Mouse (Mus musculus) limb, embryonic 14.5 days (tissue): ENCODE measurements around the gene Otud1. TPM values are rescaled to one million over a fixed set of nuclear protein-coding genes. Genes with fewer than 3 reads are reported as not detected.
A peak's percentile ranks its signal among the peaks of the same experiment; 100 is the strongest.

Source experiments
- ATAC-seq: fragments of 200-750 bp; cut with Nextera tagmentation; 2 replicates; pipeline ENCODE4 v1.8.0; 2017; ENCODE audit warnings: low read depth, moderate number of reproducible peaks, moderate TSS enrichment; ENCODE audit not compliant: low FRiP score
- DNase-seq: peaks from one replicate; pipeline ENCODE4 v3.0.0-alpha.2; 2015; ENCODE audit warnings: low spot score
- H3K27ac ChIP-seq: fragments of 300-500 bp; sonication (generic); replicated peaks from 2 replicates; pipeline ENCODE4 v1.5.1; 2014; ENCODE audit warnings: low read depth, mild to moderate bottlenecking, low read length, moderate library complexity, mixed read lengths
- H3K27me3 ChIP-seq: fragments of 300-500 bp; sonication (generic); 2 replicates; pipeline ENCODE4 v1.6.1; 2014; ENCODE audit warnings: low read length, mixed read lengths; ENCODE audit not compliant: control insufficient read depth, insufficient read depth
- H3K36me3 ChIP-seq: fragments of 300-500 bp; sonication (generic); 2 replicates; pipeline ENCODE4 v1.6.1; 2014; ENCODE audit warnings: mild to moderate bottlenecking, low read length, moderate library complexity, mixed read lengths; ENCODE audit not compliant: control insufficient read depth, insufficient read depth
- H3K4me1 ChIP-seq: fragments of 300-500 bp; sonication (generic); 2 replicates; pipeline ENCODE4 v1.6.1; 2014; ENCODE audit warnings: antibody characterized with exemption, low read length, mixed read lengths; ENCODE audit not compliant: control insufficient read depth, insufficient read depth
- H3K4me2 ChIP-seq: fragments of 300-500 bp; sonication (generic); replicated peaks from 2 replicates; pipeline ENCODE4 v1.6.1; 2014; ENCODE audit warnings: low read depth, mild to moderate bottlenecking, low read length, moderate library complexity; ENCODE audit not compliant: severe bottlenecking
- H3K4me3 ChIP-seq: fragments of 300-500 bp; sonication (generic); replicated peaks from 2 replicates; pipeline ENCODE4 v1.5.1; 2014; ENCODE audit warnings: low read length
- H3K9ac ChIP-seq: fragments of 300-500 bp; sonication (generic); 2 replicates; pipeline ENCODE4 v1.6.1; 2014; ENCODE audit warnings: mild to moderate bottlenecking, low read depth, low read length, moderate library complexity; ENCODE audit not compliant: severe bottlenecking
- H3K9me3 ChIP-seq: fragments of 300-500 bp; sonication (generic); 2 replicates; pipeline ENCODE4 v1.6.1; 2016; ENCODE audit warnings: low read length; ENCODE audit not compliant: control insufficient read depth
- POLR2A ChIP-seq: fragments of 200-500 bp; IDR thresholded peaks from 2 replicates; pipeline ENCODE4 v1.8.0; 2012; ENCODE audit warnings: inconsistent platforms, mild to moderate bottlenecking, moderate library complexity, borderline replicate concordance; ENCODE audit not compliant: insufficient read depth, insufficient read length; ENCODE audit errors: extremely low read depth
- WGBS: fragments of 180-500 bp; shearing (Covaris S2); extraction: QIAGEN DNeasy Blood & Tissue Kit; methylation state at CpG from one replicate; pipeline ENCODE4 v1.1.7; 2014; 5-methylcytosine and 5-hydroxymethylcytosine counted together
- polyA plus RNA-seq, 2 experiments: library from polyadenylated mRNA; depleted of rRNA in 1 of 2; stranded (reverse) in 1 of 2; unstranded in 1 of 2; fragments of >200 nt; fragmentation: Nextera tagmentation in 1 of 2; extraction: Ambion mirVana in 1 of 2; gene quantifications; 2 replicates each; pipeline versions ENCODE4 v1.2.1 to v1.2.3; 2012 to 2014

Otud1 gene
- polyA plus RNA-seq, 2 experiments: 2.1 to 2.5 TPM

DNA sequence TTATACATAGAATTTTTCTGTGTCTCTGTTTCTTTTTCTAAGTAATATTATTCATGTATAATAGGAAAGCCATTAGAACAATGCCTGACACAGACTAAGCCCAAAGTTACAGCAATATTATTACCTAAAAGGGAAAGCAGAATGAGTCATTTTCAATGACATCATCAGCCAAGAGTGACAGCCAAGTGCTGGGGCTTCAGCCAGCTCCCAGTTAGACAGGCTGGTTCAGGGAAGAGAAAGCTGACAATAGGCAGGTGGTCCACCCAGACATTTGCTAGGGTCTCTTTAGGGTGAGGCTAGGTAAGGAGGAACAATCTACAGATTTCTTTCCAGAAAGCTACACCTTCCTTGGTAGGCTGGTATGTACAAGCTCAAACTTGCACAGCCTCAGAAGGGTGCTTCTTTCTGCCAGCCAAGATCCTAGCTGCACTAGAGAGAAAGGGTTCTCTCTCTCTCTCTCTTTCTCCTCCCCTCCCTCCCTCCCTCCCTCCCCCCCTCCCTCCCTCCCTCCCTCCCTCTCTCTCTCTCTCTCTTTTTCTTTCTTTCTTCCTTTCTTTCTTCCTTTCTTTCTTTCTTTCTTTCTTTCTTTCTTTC, 45.6 kb downstream of the Otud1 start:
- Histone ChIP-seq H3K4me2 (no peak overlapping the region), H3K27ac (no peak overlapping the region), H3K9ac (no peak overlapping the region), H3K4me3 (no peak overlapping the region), H3K36me3 (no peaks in the 10 kb centered on the region), H3K9me3 (no peaks in the 10 kb centered on the region), H3K4me1 (no peaks in the 10 kb centered on the region), H3K27me3 (no peaks in the 10 kb centered on the region)
- no peak for TF ChIP-seq POLR2A
- DNase-seq (no peak), ATAC-seq (no peak)

GRCm38 (mm10) chr2:19703670-19704069, 46.1 kb downstream of the Otud1 start:
- Histone ChIP-seq H3K27ac (no peak overlapping the region), H3K9ac (no peak overlapping the region), H3K36me3 (no peaks in the 10 kb centered on the region), H3K27me3 (no peaks in the 10 kb centered on the region), H3K4me1 (no peaks in the 10 kb centered on the region), H3K9me3 (no peaks in the 10 kb centered on the region), H3K4me3 (no peak overlapping the region), H3K4me2 (no peak overlapping the region)
- ATAC-seq: no peak
- TF ChIP-seq POLR2A: no peak
- DNase-seq: no peak
- 63% methylated on average over 4 of the region's 4 CpGs for WGBS

DNA sequence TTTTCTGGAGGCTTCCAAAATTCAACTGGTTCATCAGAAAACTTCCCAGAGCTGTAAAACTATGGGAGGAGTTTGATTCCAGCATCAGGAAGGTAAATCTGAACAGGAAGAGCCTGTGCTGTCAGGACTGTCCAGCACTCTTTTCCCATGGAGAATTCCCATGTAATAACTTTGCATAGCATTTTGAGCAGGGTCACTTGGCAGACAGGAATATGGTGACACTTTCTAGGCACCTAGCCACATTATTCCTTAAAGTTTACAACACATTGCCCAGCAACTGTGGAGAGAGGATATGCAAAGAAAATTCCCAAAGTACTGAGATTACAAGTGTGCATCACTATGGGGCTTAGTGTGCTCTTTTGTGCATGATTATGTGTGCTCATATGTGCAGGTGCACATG, 46.7 kb downstream of the Otud1 start:
- no peak overlapping the region for H3K27ac ChIP-seq
- no peaks in the 10 kb centered on the region for H3K27me3 ChIP-seq
- no peak overlapping the region for H3K4me2 ChIP-seq
- H3K9me3 ChIP-seq: no peaks in the 10 kb centered on the region
- no peak for ATAC-seq
- peak; percentile 55 for DNase-seq
- no peak for TF ChIP-seq POLR2A
- no peaks in the 10 kb centered on the region for H3K36me3 ChIP-seq
- H3K4me1 ChIP-seq: no peaks in the 10 kb centered on the region
- no peak overlapping the region for H3K9ac ChIP-seq
- no peak overlapping the region for H3K4me3 ChIP-seq

- no peak for TF ChIP-seq POLR2A
- ATAC-seq (no peak), DNase-seq (no peak)
- WGBS: 79% methylated on average over 4 of the region's 4 CpGs
- Histone ChIP-seq H3K4me3 (no peak overlapping the region), H3K4me2 (no peak overlapping the region), H3K9me3 (no peaks in the 10 kb centered on the region), H3K4me1 (no peaks in the 10 kb centered on the region), H3K9ac (no peak overlapping the region), H3K27me3 (no peaks in the 10 kb centered on the region), H3K36me3 (no peaks in the 10 kb centered on the region), H3K27ac (no peak overlapping the region)
Observed at GRCm38 (mm10) chr2:19706886-19707285, 49.3 kb downstream of the Otud1 start.

Other genes with a start within 250 kb of the Otud1 start
- gene Ptf1a, start 212.1 kb upstream of the Otud1 start, polyA plus RNA-seq (2012; rRNA removed): 0.04 TPM in 1 of 2 replicates, not detected in the other
- gene Ptf1a, start 212.1 kb upstream of the Otud1 start, polyA plus RNA-seq (2014; fragmentation: Nextera tagmentation; extraction: Ambion mirVana): not detected in 2 replicates
- gene 4921504E06Rik, start 103.8 kb upstream of the Otud1 start, polyA plus RNA-seq (2012; rRNA removed): not detected in 2 replicates
- gene 4921504E06Rik, start 103.8 kb upstream of the Otud1 start, polyA plus RNA-seq (2014; fragmentation: Nextera tagmentation; extraction: Ambion mirVana): not detected in 2 replicates